Mouse (Mus musculus): ENCODE data around the gene Ldlrad3. TPM values are rescaled to one million over a fixed set of nuclear protein-coding genes. Genes with fewer than 3 reads are reported as not detected.

Gene Ldlrad3
- polyA plus RNA-seq, 1 experiment = 3.7 TPM

- H3K4me1 ChIP-seq (ENCODE audit: control insufficient read depth, insufficient read depth, low read length) = no peaks in the 10 kb centered on the region; the same call in 1 of the 2 replicates
- 84% methylated on average over 7 of the region's 7 CpGs for WGBS
- no peak overlapping the region for H3K27ac ChIP-seq (ENCODE audit: control insufficient read depth, insufficient read depth, low read depth, low read length, poor library complexity)
- no peak overlapping the region for H3K4me3 ChIP-seq (replicated peaks; ENCODE audit: control insufficient read depth, low read depth, low read length)
- TF ChIP-seq CTCF (IDR thresholded peaks at IDR 0.05; ENCODE audit: control insufficient read depth, insufficient read depth, low read length) (no peak), POLR2A (IDR thresholded peaks at IDR 0.05; ENCODE audit: borderline replicate concordance, control insufficient read depth, low read depth, low read length) (no peak)
Measured at GRCm38 (mm10) chr2:102126076-102126475, 60.1 kb downstream of the Ldlrad3 start.

- Histone ChIP-seq H3K4me1 (ENCODE audit: control insufficient read depth, insufficient read depth, low read length) (no peaks in the 10 kb centered on the region; the same call in 1 of the 2 replicates), H3K4me3 (replicated peaks; ENCODE audit: control insufficient read depth, low read depth, low read length) (no peak overlapping the region), H3K27ac (ENCODE audit: control insufficient read depth, insufficient read depth, low read depth, low read length, poor library complexity) (no peak overlapping the region)
- TF ChIP-seq POLR2A (IDR thresholded peaks at IDR 0.05; ENCODE audit: borderline replicate concordance, control insufficient read depth, low read depth, low read length) = no peak
- no peak for TF ChIP-seq CTCF (IDR thresholded peaks at IDR 0.05; ENCODE audit: control insufficient read depth, insufficient read depth, low read length)
- WGBS = 63% methylated on average over 4 of the region's 4 CpGs
Measured at GRCm38 (mm10) chr2:102125042-102125441, 61.1 kb downstream of the Ldlrad3 start.

- Histone ChIP-seq H3K4me1 (ENCODE audit: control insufficient read depth, insufficient read depth, low read length) (no peaks in the 10 kb centered on the region; the same call in 1 of the 2 replicates), H3K4me3 (replicated peaks; ENCODE audit: control insufficient read depth, low read depth, low read length) (no peak overlapping the region), H3K27ac (ENCODE audit: control insufficient read depth, insufficient read depth, low read depth, low read length, poor library complexity) (no peak overlapping the region)
- TF ChIP-seq POLR2A (IDR thresholded peaks at IDR 0.05; ENCODE audit: borderline replicate concordance, control insufficient read depth, low read depth, low read length) = no peak
- TF ChIP-seq CTCF (IDR thresholded peaks at IDR 0.05; ENCODE audit: control insufficient read depth, insufficient read depth, low read length) = no peak
- 74% methylated on average over 1 of the region's 1 CpGs for WGBS
Measured at GRCm38 (mm10) chr2:102122146-102122515, 64.1 kb downstream of the Ldlrad3 start.

- 86% methylated on average over 4 of the region's 4 CpGs for WGBS
- Histone ChIP-seq H3K4me1 (ENCODE audit: control insufficient read depth, insufficient read depth, low read length) (no peaks in the 10 kb centered on the region; the same call in 1 of the 2 replicates), H3K4me3 (replicated peaks; ENCODE audit: control insufficient read depth, low read depth, low read length) (no peak overlapping the region), H3K27ac (ENCODE audit: control insufficient read depth, insufficient read depth, low read depth, low read length, poor library complexity) (no peak overlapping the region)
- TF ChIP-seq CTCF (IDR thresholded peaks at IDR 0.05; ENCODE audit: control insufficient read depth, insufficient read depth, low read length) = no peak
- no peak for TF ChIP-seq POLR2A (IDR thresholded peaks at IDR 0.05; ENCODE audit: borderline replicate concordance, control insufficient read depth, low read depth, low read length)
Measured at GRCm38 (mm10) chr2:102121440-102122145, 64.6 kb downstream of the Ldlrad3 start.

- TF ChIP-seq POLR2A (IDR thresholded peaks at IDR 0.05; ENCODE audit: borderline replicate concordance, control insufficient read depth, low read depth, low read length) (no peak), CTCF (IDR thresholded peaks at IDR 0.05; ENCODE audit: control insufficient read depth, insufficient read depth, low read length) (no peak)
- WGBS = 77% methylated on average over 12 of the region's 12 CpGs
- no peak overlapping the region for H3K27ac ChIP-seq (ENCODE audit: control insufficient read depth, insufficient read depth, low read depth, low read length, poor library complexity)
- no peaks in the 10 kb centered on the region; the same call in 1 of the 2 replicates for H3K4me1 ChIP-seq (ENCODE audit: control insufficient read depth, insufficient read depth, low read length)
- no peak overlapping the region for H3K4me3 ChIP-seq (replicated peaks; ENCODE audit: control insufficient read depth, low read depth, low read length)
Measured at GRCm38 (mm10) chr2:102119751-102120505, 66.3 kb downstream of the Ldlrad3 start.

- 78% methylated on average over 15 of the region's 15 CpGs for WGBS
- Histone ChIP-seq H3K27ac (ENCODE audit: control insufficient read depth, insufficient read depth, low read depth, low read length, poor library complexity) (no peak overlapping the region), H3K4me1 (ENCODE audit: control insufficient read depth, insufficient read depth, low read length) (no peaks in the 10 kb centered on the region; the same call in 1 of the 2 replicates), H3K4me3 (replicated peaks; ENCODE audit: control insufficient read depth, low read depth, low read length) (no peak overlapping the region)
- no peak for TF ChIP-seq CTCF (IDR thresholded peaks at IDR 0.05; ENCODE audit: control insufficient read depth, insufficient read depth, low read length)
- no peak for TF ChIP-seq POLR2A (IDR thresholded peaks at IDR 0.05; ENCODE audit: borderline replicate concordance, control insufficient read depth, low read depth, low read length)
Measured at GRCm38 (mm10) chr2:102118988-102119460, 67.2 kb downstream of the Ldlrad3 start.

GRCm38 (mm10) chr2:102117402-102117760 is 68.8 kb downstream of the Ldlrad3 start:
- no peak overlapping the region for H3K4me3 ChIP-seq (replicated peaks; ENCODE audit: control insufficient read depth, low read depth, low read length)
- no peaks in the 10 kb centered on the region; the same call in 1 of the 2 replicates for H3K4me1 ChIP-seq (ENCODE audit: control insufficient read depth, insufficient read depth, low read length)
- WGBS = 69% methylated on average over 6 of the region's 6 CpGs
- TF ChIP-seq CTCF (IDR thresholded peaks at IDR 0.05; ENCODE audit: control insufficient read depth, insufficient read depth, low read length) (no peak), POLR2A (IDR thresholded peaks at IDR 0.05; ENCODE audit: borderline replicate concordance, control insufficient read depth, low read depth, low read length) (no peak)
- no peak overlapping the region for H3K27ac ChIP-seq (ENCODE audit: control insufficient read depth, insufficient read depth, low read depth, low read length, poor library complexity)

Data from bone marrow, adult 2 months (tissue).